Mouse (Mus musculus) spleen, postnatal 36 days (tissue): ENCODE measurements around the gene Mfsd10.

ENCODE experiments used
- DNase-seq, 2 experiments: peaks; one replicate each; pipeline ENCODE4 v3.0.0; 2022; ENCODE audit warnings: low spot score in 2 of 2, mixed read lengths in 1 of 2

Gene Mfsd10

GRCm38 (mm10) chr5:34636481-34637287, at the start of gene Mfsd10:
Gene Mfsd10 (minus strand): TSS chr5:34637212.
- DNase-seq: peak; percentile 70 to 71

- no peak for DNase-seq
These were observed 33.3 kb upstream of the Mfsd10 start for GRCm38 (mm10) chr5:34670280-34670679.

DNA sequence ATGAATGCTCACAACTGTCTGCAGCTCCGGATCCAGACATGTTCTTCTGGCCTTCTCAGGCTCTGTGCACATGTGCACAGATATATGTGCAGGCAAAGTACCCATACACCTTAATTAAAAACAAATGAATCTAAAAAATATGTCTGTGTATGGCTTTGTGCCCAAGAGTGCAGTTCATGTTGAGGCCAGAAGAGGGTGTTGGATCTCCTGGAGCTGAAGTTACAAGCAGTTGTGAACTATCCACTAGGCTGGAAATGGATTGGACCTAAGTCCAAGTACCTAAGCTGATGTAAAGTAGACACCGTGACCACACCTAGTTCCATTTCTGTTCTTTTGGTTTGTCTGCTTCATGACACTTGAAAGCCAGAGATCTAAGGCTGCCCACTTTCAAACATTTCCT, 32.5 kb upstream of the Mfsd10 start:
- DNase-seq: no peak

- no peak for DNase-seq
These were observed 26.2 kb upstream of the Mfsd10 start for GRCm38 (mm10) chr5:34663231-34663630.

GRCm38 (mm10) chr5:34661909-34662308, 24.9 kb upstream of the Mfsd10 start:
- no peak for DNase-seq

- DNase-seq: no peak
These were observed 23.6 kb upstream of the Mfsd10 start for GRCm38 (mm10) chr5:34660591-34661130.

DNA sequence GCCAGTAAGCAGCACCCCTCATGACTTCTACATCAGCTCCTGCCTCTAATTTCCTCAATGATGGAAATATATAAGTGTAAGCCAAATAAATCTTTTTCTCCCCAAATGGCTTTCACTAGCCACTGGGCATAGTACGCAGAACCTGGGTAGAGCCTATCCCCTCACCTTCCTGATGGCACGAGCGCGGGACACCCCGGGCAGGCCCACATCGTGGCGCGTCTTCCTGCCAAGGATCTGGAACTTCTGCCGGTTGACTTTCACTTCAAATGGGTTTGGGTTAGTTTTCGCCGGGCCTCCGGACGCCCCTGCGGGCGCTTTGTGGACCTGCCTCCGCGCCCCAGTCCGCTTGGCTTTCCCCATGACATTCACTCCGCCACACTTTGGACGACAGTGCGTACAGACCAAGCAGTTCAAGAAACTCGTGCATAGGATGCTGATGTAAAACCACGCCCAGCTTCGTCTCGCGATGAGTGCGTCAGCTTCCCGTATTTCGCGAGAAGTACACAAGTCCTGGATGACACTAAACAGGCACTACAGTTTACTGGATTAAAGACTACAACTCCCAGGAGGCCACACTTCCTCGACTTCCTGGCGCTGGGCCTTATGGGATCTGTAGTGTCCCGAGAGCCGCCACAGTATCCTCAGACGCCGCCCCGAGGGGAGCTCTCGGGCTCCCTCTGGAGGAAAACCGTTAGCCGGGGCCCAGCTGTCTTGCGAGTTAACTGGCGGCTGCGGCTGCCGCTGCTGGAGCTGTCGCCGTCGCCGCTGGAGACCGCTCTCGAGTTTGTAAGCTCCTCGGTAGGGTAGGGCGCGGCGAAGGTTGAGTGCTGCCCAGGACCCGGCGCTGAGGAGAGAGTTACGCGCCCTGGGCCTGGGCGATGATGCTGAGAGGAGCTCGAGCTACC, 22.9 kb upstream of the Mfsd10 start, which contains the start of the genes Nop14 and Grk4:
Gene Nop14 (minus strand): TSS at position 463 of the 905 bp plus-strand sequence.
Gene Grk4 (plus strand): TSS at position 694 of the 905 bp plus-strand sequence.
- peak; percentile 99 to 100 for DNase-seq

DNA sequence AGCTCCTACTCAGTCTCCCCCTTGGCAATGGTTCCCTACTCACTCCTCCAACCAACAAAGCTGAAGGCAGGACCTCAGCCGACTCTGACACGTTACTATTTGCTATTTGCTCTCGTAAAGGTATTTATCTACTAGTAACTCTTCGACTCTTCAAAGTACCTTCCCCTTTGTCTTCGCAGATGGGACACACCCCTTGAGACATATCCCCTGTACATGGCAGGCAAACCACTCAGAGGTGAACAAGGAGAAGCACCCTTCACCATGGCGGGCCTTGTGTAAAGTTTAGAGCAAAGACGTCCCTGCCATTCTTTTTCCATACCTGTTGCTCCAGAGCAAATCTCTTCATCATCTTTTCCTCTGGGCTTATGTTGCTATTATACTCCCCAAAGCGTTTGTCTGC, 20.5 kb upstream of the Mfsd10 start:
- DNase-seq: no peak

GRCm38 (mm10) chr5:34654881-34655280, 17.9 kb upstream of the Mfsd10 start:
- DNase-seq: no peak

GRCm38 (mm10) chr5:34652961-34653360, 15.9 kb upstream of the Mfsd10 start:
- no peak for DNase-seq

DNA sequence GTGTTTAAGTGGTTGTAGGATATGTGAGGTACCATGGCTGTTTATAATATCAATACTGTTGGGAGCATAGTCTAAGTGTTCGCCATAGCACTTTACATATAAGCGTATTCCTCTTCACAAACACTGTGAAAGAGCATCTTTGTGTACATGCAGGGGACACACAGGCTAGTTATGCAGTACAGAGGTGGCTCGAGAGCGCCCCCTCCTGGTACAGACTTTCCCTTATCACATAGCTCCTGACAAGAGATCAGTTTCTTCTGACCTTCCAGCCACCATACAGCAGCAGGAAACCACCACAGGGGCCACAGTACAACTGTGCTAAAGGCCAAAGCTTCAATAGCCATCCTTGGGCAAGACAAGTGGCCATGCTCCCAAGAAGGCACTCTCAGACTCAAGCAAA, 10.6 kb upstream of the Mfsd10 start:
- DNase-seq: peak; percentile 61 to 71

- peak; percentile 47 to 59 for DNase-seq
These were observed 5.9 kb upstream of the Mfsd10 start for GRCm38 (mm10) chr5:34642932-34643331.

GRCm38 (mm10) chr5:34641991-34642390, 5.0 kb upstream of the Mfsd10 start:
- no peak for DNase-seq

DNA sequence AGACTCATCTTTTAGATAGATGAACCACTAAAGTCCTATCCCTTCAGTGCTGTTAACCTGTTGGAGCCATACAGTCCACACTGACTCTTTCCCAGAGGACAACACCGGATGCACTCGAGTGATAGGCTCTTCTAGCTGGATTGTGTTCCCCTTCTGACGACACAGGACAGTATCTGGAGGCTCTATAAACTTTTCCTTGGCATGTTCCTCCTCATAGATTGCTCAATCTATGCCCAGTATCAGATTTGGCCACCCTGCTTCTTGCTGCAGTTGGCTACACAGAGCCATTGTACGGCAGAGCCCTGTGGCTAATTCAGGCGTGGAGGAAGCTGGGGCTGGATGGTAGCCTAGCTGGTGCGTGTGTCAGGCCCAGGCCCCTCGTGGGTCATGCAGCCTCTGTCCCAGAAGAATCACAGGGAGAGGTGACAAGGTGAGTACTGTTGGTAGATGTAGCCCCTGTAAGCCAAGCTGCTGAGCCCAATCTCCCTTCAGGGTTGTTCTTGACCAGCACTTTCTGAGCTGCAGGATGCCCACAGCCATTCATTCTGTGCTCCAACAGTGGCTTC, 662 bp upstream of the Mfsd10 start:
- no peak for DNase-seq

GRCm38 (mm10) chr5:34635665-34636192, 1.3 kb downstream of the Mfsd10 start:
- no peak for DNase-seq

- peak; percentile 59 to 61 for DNase-seq
These were observed 2.1 kb downstream of the Mfsd10 start for GRCm38 (mm10) chr5:34634746-34635400.

- DNase-seq: no peak
These were observed 3.4 kb downstream of the Mfsd10 start for GRCm38 (mm10) chr5:34633641-34634040.

- DNase-seq: peak in 1 of 2 experiments; percentile 25
These were observed 4.0 kb downstream of the Mfsd10 start for GRCm38 (mm10) chr5:34632996-34633395.

- DNase-seq: no peak
These were observed 27.0 kb downstream of the Mfsd10 start for GRCm38 (mm10) chr5:34609966-34610365.

GRCm38 (mm10) chr5:34608226-34608625, 28.8 kb downstream of the Mfsd10 start:
- no peak for DNase-seq
